Mouse (Mus musculus) spleen, adult 2 months (tissue): ENCODE data around the gene Fbxo47.

Experiments used
- CTCF ChIP-seq: fragments of 200-500 bp; IDR thresholded peaks from 2 replicates; pipeline ENCODE4 v1.5.1; 2011; ENCODE audit warnings: mild to moderate bottlenecking, inconsistent platforms; ENCODE audit not compliant: insufficient read depth, insufficient read length, insufficient replicate concordance; ENCODE audit errors: extremely low read depth
- POLR2A ChIP-seq: fragments of 200-500 bp; IDR thresholded peaks from 2 replicates; pipeline ENCODE4 v1.6.1; 2011; ENCODE audit warnings: low read depth, low read length, inconsistent platforms

DNA sequence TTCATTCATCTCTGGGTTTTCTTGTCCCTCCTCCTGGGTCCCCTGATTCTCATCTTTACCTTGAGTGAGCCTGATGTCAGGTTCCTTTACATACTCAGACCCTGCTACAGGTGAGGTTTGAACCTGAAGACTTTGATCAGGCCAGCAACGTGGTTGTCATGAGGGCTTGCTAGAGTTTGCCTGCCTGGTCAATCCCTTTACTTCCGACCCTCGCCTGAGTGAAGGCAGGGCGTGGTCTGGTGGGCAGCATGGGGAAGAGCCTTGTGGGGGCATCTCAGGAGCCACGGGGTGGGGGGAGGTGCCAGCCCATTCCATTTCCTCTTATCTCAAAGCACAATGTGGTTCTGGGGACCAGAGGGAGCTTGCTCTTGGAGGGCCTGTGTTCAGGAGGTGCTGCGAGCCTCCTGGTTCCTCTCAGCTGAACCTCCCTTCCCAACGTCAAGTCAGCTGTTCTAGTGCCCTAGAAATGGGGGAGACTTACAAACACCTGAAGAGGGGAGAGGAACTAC lies 46.3 kb downstream of the Fbxo47 start:
- TF ChIP-seq CTCF (no peak), POLR2A (no peak)
